ENCODE assay signal across 12 mouse cellular contexts in genomic region chr5:139659307-139659706, GRCm38 (mm10).
A peak's percentile ranks its signal among the peaks of the same experiment; 100 is the strongest.
DNase-seq lines count a peak whose midpoint lies in the region; ATAC-seq and TF ChIP-seq lines count a peak whose summit lies in the region.
"Had no signal": no experiment of that assay in that cellular context is flagged by ENCODE, and none has a peak within 500 bp of the region (broad histone marks: within the 10 kb centered on the region; RNA-seq: fewer than 3 reads in every experiment).

No protein-coding gene starts in this region.

- peak; percentile 74 for ATAC-seq in hindbrain, embryonic 12.5 days (ENCODE audit: low FRiP score)
- ATAC-seq in midbrain, embryonic 11.5 days (ENCODE audit: low FRiP score) = peak; percentile 58
- peak; percentile 36; the same call in 1 of the 2 replicates for ATAC-seq in stomach, postnatal 0 days (ENCODE audit: low FRiP score, low TSS enrichment)
- no peak for ATAC-seq in CD4-positive, CD25-positive, alpha-beta regulatory T cell, adult 4 months
- ATAC-seq: inflammation-experienced regulatory T-cells, adult 6 months had no signal

- peaks cover 17% of the 10 kb centered on the region for H3K4me1 ChIP-seq in hindbrain, embryonic 12.5 days
- peaks cover 10% of the 10 kb centered on the region for H3K4me1 ChIP-seq in midbrain, embryonic 11.5 days (ENCODE audit: control insufficient read depth, insufficient read depth, low read length)
- H3K4me1 ChIP-seq in stomach, postnatal 0 days (replicated peaks; ENCODE audit: control insufficient read depth, insufficient read depth) = no peaks in the 10 kb centered on the region

- peak overlapping the region; percentile 37 for H3K4me2 ChIP-seq in hindbrain, embryonic 12.5 days (replicated peaks)
- H3K4me2 ChIP-seq in midbrain, embryonic 11.5 days = peak overlapping the region; percentile 16; the same call in 1 of the 2 replicates
- H3K4me2 ChIP-seq in stomach, postnatal 0 days (replicated peaks; ENCODE audit: low read depth) = no peak overlapping the region
- H3K4me2 ChIP-seq: liver, embryonic 11.5 days had no signal

- peak; percentile 12 for DNase-seq in right cerebral cortex, postnatal 25 days
- no peak for DNase-seq in right cerebral cortex, adult 18-20 months
- no peak for DNase-seq in midbrain, embryonic 11.5 days (ENCODE audit: low spot score, missing footprints)
- DNase-seq in stomach, postnatal 0 days (ENCODE audit: low spot score) = peak; percentile 36
- DNase-seq in lung, postnatal 10 days = no peak
- DNase-seq in lung, postnatal 4 days = no peak
- DNase-seq: thymus, adult 2 months had no signal

- WGBS in hindbrain, embryonic 12.5 days = under 1% methylated on average over 18 of the region's 18 CpGs
- WGBS in midbrain, embryonic 11.5 days = 1% methylated on average over 18 of the region's 18 CpGs
- WGBS in stomach, postnatal 0 days = 8% methylated on average over 18 of the region's 18 CpGs

- H3K9ac ChIP-seq in hindbrain, embryonic 12.5 days = no peak overlapping the region
- H3K9ac ChIP-seq in midbrain, embryonic 11.5 days (ENCODE audit: low read length) = no peak overlapping the region
- no peak overlapping the region for H3K9ac ChIP-seq in stomach, postnatal 0 days (ENCODE audit: low read length)

- no peaks in the 10 kb centered on the region for H3K9me3 ChIP-seq in hindbrain, embryonic 12.5 days (replicated peaks)
- H3K9me3 ChIP-seq in midbrain, embryonic 11.5 days (ENCODE audit: control insufficient read depth, low read length) = no peaks in the 10 kb centered on the region
- no peaks in the 10 kb centered on the region for H3K9me3 ChIP-seq in stomach, postnatal 0 days (ENCODE audit: control insufficient read depth, low read length)

- H3K27me3 ChIP-seq in hindbrain, embryonic 12.5 days = peaks cover 70% of the 10 kb centered on the region
- peaks cover 27% of the 10 kb centered on the region for H3K27me3 ChIP-seq in midbrain, embryonic 11.5 days (ENCODE audit: control insufficient read depth, insufficient read depth, low read length)
- H3K27me3 ChIP-seq in stomach, postnatal 0 days (ENCODE audit: control insufficient read depth, insufficient read depth, low read length) = peaks cover 3% of the 10 kb centered on the region; the same call in 1 of the 2 replicates

- H3K36me3 ChIP-seq in hindbrain, embryonic 12.5 days = no peaks in the 10 kb centered on the region
- H3K36me3 ChIP-seq in midbrain, embryonic 11.5 days (ENCODE audit: control insufficient read depth, insufficient read depth, low read length) = no peaks in the 10 kb centered on the region
- H3K36me3 ChIP-seq in stomach, postnatal 0 days (ENCODE audit: control insufficient read depth, insufficient read depth, low read length) = no peaks in the 10 kb centered on the region

- no peak for TF ChIP-seq CTCF in stomach, postnatal 0 days (IDR thresholded peaks at IDR 0.05; ENCODE audit: low read depth)

- no peak overlapping the region for H3K4me3 ChIP-seq in hindbrain, embryonic 12.5 days
- H3K4me3 ChIP-seq in midbrain, embryonic 11.5 days (ENCODE audit: low read depth, low read length) = no peak overlapping the region; the same call in 1 of the 2 replicates
- no peak overlapping the region for H3K4me3 ChIP-seq in stomach, postnatal 0 days (ENCODE audit: low read depth, low read length)
- H3K4me3 ChIP-seq: myocyte had no signal

- 0 out of 2 replicates have a peak overlapping the region, but pooled peaks have one; percentile 35 for H3K27ac ChIP-seq in hindbrain, embryonic 12.5 days
- H3K27ac ChIP-seq in midbrain, embryonic 11.5 days (ENCODE audit: low read depth, low read length) = no peak overlapping the region
- no peak overlapping the region for H3K27ac ChIP-seq in stomach, postnatal 0 days (replicated peaks)

- no peak for TF ChIP-seq EP300 in stomach, postnatal 0 days (optimal IDR thresholded peaks at IDR 0.05)

Comparison
In these comparisons a context has a peak if more than half of its experiments do, and no peak if none do; other contexts are left out.
1. DNase-seq: peak in right cerebral cortex, postnatal 25 days (single experiment) and stomach, postnatal 0 days (single experiment); none in right cerebral cortex, adult 18-20 months (single experiment), midbrain, embryonic 11.5 days (single experiment), lung, postnatal 10 days (single experiment) and lung, postnatal 4 days (0 of 2).